Mouse (Mus musculus) heart, adult 2 months (tissue): Measurements from ENCODE around the gene Bcap29.

Experiments
- CTCF ChIP-seq: fragments of 200-600 bp; IDR thresholded peaks from 2 replicates; pipeline ENCODE4 v1.8.1; 2022; ENCODE audit warnings: antibody characterized with exemption, mild to moderate bottlenecking, moderate library complexity
- EP300 ChIP-seq: fragments of 200-500 bp; IDR thresholded peaks from 2 replicates; pipeline ENCODE4 v1.6.1; 2011; ENCODE audit warnings: low read depth, low read length, control low read depth; ENCODE audit not compliant: insufficient read depth
- POLR2A ChIP-seq: fragments of 200-500 bp; IDR thresholded peaks from 2 replicates; pipeline ENCODE4 v1.6.1; 2011; ENCODE audit warnings: mild to moderate bottlenecking, low read depth, low read length, control low read depth; ENCODE audit not compliant: insufficient read depth

DNA sequence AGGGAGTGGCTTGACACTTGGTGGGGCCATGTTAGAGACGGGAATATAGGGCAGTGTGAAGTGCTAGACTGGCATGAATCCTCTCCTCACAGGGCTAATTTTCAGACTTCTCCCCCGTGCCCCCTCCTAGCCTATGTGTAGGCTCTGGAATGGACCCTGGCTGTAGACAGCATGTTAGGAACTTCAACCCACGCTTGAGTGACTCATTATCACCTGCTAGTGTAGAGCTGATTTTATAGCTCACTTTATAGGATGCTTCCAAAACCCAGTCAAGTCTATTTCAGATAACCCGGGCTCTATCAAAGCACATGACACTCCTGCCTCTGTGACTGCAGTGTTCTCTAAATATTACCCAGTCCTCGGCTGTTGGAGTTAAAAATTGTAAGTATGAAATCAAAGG is 92.9 kb downstream of the Bcap29 start:
- TF ChIP-seq CTCF, result no peak
- TF ChIP-seq POLR2A, result no peak
- no peak for TF ChIP-seq EP300
